Mouse (Mus musculus): ENCODE measurements around the gene Aarsd1.
"Not testable (repeated sequence)": the region's sequence is repeated elsewhere in the genome, so short reads cannot be mapped to it uniquely, and the experiment has no call there.

Aarsd1 gene

DNA sequence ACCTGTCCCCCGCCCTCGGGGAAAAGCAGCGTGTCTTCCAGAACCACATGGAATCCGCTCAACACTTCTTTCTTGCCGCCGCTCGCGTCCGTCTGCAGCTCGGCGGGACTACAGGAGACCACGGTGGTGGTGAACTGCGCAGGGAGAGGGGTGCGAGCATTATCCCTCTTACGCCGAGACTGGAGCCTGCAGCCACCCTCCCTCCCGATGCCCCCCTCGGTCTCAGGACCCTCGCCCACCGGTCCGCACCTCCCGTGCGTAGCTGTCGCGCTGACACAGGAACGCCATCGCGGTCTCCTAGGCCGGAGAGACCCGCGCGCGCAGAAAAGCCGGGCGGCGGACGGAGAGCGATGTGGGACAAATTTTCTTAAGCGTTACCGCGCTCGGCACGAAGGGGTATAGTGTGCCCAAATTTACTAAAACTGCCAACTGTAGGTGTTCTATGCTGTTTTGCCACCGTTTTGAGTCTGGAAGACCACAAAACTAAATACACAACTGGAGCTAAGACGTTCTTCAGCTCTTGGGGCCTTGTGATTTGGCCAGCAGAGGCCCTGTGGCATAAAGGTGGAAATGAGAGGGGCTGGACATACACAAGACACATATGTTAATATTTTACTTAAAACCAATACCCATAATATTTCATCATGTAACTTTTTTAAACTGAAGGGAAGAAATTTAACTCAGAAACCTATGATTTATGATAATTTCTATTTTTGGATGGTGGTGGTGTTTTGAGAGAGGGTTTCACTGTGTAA is at the start of gene Aarsd1:
Aarsd1 (minus strand) TSS at position 515 of the 755 bp plus-strand sequence.
- peak; percentile 72 to 89 for DNase-seq

DNA sequence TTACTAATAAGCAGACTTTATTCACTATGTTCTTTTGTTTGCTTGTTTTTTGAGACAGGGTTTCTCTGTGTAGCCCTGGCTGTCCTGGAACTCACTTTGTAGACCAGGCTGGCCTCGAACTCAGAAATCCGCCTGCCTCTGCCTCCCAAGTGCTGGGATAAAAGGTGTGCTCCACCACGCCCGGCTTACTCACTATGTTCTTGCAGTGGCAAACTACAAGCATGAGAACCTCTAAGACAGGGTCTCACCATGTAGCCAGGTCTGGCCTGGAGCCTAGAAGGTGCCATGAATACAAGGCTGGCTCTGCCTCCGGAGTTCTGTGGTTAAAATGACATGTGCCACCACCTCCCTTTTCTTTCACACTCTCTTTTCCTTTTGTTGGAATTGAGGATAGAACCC is 49.1 kb upstream of the Aarsd1 start:
- DNase-seq = not testable (repeated sequence)

DNA sequence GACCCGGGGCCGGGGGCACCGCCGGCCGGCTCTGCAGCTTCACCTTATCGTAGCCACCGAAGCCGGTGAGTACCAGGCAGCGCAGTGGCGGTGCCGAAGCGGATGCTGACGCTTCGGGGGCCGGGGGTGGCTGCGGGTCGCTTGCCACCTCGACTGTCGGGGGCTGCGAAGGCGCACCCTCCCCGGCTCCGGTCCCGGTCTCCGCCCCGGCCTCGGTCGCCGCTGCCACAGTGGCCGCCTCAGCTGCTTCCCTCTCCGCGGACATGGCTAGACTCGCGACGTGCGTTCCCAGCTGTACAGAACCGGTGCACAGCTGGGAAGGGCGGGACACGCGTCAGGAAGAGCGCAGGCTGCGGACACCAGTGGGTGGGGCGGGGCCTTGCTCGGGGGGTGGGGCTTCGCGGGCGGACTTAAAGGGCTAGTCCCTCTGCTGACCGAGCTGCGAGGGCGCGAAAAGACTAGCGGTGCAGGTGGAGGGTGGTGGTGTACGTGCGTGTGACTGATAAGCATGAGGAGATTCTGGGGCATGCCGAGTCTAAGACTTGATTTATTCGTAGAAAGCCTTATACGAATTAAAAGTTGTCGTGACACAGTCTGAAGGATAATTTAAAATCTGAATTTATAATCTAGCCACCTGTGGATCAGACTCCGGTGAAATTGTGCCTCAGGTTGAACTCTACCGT is 48.6 kb upstream of the Aarsd1 start, which contains the start of gene Vat1:
Vat1 (minus strand) TSS at position 362 of the 683 bp plus-strand sequence.
- DNase-seq = peak; percentile 55 to 67

DNA sequence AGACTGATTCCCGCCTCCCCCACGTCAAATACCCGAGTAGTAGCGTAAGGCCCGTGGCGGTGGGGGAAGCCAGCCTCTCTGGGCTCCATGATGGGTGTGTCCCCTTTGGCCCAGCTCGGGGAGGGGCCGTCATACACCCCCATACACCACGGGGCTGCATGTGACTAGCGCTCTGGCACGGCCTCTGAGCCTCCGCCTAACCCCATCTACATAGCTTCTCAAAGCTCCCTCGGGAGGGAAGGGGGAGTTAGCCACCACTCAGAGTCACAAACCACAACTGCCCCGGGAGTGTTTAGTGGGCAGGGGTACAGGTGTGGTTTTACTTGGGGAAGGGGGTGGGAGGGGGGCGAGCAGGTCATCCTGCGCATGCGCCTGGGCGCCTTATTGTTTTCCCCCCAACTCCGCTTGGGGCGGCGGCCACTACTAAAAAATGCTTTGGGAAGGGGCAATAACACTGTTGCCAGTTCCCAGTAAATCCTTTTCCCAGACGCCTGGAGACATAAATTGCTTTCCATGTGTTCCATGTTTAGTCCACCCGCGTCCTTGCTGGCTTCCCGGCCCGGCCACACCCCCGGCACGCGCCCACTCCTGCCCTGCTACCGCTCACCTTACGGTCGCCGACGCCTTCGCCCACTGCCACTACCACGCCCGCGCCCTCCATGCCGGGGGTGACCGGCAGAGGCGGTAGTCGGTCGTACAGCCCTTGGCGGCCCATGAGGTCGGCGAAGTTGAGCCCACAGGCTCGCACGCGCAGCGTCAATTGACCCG is 47.9 kb upstream of the Aarsd1 start:
- peak; percentile 20 to 40 for DNase-seq

- no peak for DNase-seq
Observed at GRCm38 (mm10) chr11:101464211-101465100, 47.0 kb upstream of the Aarsd1 start, which contains the start of gene Rnd2. TSS of gene Rnd2 (plus strand) at chr11:101464999.

DNA sequence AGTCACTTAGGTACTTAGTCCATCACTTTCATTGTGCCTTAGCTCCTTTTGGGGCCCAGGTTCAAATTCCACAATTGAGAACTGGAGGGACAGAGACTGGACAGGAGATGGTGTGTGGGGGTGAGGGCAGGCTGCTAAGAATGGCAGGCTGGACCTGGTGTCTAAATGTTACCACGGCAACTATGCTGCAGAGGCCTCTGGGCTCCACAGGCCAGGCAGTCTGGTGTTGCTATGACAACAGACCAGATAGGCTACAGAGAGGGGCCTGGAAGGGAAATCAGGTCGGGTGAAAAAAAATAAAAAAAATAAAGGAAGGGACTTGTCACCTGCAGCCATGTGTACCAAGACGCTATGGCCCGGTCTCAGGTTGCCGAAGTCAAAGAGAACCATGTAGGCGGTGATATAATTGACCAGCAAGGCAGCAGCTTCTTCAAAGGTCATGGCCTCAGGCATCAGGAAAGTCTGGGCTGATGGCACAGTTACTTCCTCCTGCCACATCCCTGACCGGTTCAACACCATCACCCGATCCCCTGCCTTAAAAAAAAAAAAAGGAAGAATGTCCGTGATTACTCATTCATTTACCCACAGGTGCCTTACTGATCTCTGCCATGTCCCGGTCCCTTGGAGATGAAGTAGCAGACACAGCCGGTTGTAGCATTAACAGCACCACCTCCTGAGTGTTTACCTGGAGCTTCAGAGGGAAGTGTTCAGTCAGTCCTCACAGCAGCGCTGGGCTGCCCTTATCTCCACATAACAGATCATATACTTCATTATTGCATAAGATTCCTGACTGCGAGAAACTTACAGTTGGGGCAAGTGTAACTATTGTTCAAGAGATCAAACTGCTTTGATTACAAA is 45.4 kb upstream of the Aarsd1 start:
- no peak for DNase-seq

DNA sequence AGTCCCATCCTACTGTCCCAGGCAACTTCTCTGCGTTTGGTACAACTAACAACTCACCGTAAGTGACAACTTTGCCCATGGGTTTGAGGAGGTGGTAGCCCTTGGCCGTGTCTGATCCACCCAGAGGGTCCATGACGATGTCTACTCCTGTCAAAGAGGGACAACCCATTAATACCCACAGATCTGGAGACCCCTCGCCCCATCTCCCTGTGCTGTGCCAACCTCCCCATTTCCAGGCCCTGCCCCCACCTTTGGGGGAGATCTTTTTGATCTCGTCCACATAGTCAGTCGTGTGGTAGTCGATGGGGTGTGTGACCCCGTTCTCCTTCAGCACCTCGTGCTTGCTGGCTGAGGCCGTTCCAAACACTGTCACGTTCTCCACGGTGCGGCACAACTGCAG is 44.7 kb upstream of the Aarsd1 start:
- no peak for DNase-seq

DNA sequence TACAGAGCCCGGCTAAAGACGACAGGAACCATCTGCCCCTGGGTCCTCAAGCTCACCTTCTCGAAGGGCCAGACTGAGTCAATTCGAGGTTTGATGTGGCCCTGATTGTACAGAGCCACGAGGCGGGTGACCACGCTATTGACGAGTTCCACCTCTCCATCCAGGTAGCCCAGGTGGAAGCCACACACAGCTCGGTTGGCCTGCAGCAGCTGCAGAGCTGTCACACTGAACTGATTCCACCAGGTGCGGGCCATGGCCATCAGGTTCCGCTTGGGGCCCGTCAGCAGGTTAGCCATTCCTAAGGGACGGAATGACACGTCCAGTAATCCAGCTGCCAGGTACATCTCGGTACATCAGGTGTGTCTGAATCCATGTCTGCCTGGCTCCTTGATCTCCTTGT is 42.9 kb upstream of the Aarsd1 start:
- DNase-seq = no peak

DNA sequence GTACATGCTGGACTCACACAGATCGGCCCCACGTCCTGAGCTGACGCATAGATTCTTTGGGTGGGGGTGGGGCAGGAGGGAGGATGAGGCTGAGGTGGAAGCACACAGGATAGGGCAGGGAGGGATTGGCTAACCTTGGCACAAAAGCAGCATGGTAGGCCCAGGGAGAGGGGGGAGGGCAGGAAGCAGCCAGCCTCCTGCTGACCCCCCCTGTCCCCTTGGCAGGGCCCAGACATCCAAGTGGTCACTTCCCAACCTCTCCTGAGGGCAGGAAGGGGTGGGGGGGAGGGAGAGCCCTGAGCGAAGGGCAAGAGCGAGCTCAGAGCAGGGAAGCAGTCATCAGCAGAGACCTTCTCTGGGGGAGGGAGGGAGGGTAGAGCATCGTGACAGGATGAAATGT is 42.3 kb upstream of the Aarsd1 start:
- no peak for DNase-seq

- no peak for DNase-seq
Observed at GRCm38 (mm10) chr11:101458217-101458616, 40.8 kb upstream of the Aarsd1 start.

DNA sequence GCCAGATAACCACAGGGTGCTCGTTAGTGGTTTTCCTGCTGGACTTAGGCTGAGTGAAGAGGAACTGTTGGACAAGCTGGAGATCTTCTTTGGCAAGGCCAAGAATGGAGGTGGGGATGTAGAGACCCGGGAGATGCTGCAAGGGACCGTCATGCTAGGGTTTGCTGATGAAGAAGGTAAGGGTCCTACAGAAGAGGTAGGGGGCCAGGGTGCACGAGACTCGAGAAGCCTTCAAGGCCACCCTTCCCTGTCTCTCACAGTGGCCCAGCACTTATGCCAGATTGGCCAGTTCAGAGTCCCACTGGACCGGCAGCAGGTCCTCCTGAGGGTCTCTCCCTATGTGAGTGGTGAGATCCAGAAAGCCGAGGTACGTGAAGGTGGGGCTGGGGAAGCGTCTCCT is 40.2 kb upstream of the Aarsd1 start:
- DNase-seq = no peak

GRCm38 (mm10) chr11:101455627-101456026 is 38.2 kb upstream of the Aarsd1 start:
- no peak for DNase-seq

DNA sequence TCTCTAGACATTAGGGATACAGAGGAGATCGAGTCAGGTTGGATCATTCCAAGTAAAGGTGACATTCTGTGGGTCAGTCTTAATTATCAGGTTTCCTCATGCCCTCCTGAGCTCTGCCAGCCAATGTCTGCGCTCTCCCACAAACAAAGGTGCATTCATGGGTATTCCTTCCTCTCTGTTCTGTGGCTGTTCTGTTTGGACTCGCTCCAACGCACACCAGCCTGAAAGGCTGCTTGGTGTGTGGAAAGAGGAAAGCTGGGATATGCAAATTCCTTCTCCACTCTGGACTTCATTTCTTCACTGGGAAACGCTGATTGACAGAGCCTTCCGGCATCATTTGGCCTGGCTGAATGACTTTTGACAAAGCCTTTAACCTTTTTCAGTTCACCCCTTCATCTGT is 37.3 kb upstream of the Aarsd1 start:
- DNase-seq = no peak

DNA sequence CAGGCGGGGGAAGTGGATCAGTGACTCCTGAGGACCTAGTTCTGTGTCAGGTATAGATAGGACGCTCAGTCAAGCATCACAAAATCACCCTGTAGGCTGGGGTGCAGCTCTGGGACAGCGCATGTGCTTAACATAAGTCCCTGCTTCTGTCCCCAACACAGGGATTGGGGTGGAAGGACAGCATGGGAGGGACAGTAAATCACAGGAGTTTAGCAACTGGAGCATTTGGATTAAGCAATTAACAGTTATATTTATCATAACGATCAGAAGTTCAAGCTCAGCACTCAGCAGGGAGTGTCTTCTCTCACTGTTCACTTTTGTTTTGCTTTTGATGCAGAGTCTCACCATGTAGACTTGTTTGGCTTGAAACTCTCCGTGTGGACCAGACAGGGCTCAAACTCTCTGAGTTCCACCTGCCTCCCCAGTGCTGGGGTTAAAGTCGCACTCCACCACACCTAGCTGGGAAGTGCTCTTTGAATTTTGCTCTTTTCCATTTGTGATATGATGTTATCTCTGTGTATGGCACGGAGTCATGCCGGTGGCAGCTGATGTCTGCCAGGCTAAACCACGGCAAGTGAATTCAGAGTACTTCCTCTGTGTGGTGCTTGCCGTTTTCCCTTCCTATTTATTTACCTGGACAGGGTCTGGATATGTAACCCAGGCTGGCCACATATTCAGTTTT is 34.8 kb upstream of the Aarsd1 start:
- no peak for DNase-seq

GRCm38 (mm10) chr11:101451536-101451935 is 34.1 kb upstream of the Aarsd1 start:
- no peak for DNase-seq

- DNase-seq = no peak
Observed at GRCm38 (mm10) chr11:101450394-101450793, 33.0 kb upstream of the Aarsd1 start.

DNA sequence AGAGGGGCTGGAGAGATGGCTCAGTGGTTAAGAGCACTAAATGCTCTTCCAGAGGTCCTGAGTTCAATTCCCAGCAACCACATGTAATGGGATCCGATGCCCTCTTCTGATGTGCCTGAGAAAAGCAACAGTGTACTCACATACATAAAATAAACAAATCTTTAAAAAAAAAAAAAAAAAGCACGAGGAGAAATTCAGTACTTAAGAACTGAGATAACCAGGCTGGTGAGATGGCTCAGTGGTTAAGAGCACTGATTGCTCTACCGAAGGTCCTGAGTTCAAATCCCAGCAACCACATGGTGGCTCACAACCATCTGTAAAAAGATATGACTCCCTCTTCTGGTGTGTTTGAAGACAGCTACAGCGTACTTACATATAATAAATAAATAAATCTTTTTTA is 32.2 kb upstream of the Aarsd1 start:
- DNase-seq = not testable (repeated sequence)

DNA sequence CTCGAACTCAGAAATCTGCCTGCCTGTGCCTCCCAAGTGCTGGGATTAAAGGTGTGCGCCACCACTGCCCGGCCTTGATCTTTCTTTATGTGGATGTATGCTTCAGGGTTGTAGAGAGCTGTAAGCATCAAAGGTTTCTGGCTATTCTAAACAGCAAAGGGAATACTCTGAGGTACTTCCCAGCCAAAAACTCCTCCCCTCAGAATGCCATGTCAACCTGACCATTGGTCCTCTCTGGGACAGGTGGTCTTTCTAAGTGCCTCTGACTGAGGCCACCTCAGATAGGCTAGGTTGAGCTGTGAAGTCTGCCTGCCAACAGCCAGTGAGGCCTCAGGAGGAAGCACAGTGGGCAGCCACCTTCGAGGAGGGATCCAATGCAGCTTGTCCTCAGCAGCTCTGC is 31.5 kb upstream of the Aarsd1 start:
- DNase-seq = peak in 1 of 2 experiments; percentile 16

DNA sequence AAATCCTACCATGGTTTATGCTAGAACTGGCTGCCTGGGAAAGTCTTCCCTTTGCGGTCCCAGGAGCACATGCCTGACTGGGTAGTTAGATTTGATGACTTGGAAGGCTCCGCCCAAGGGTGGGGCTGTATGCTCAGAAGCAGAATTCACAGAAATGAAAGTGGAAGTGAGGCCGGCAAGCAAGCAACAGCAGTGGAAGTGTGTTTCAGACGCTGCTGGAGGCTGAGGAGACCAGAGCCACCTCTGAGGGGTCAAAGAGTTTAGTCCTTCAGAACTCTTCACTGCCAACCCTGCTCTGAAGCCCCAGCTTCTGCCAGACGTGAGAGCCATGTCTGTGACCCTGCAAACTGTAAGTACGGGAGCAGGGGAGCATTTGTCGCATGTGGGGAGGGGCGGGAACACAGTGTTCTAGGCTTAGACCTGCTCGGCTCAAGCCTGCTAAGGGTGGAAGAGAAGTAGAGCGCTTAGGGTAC is 30.9 kb upstream of the Aarsd1 start, which contains the start of gene Ifi35:
Ifi35 (plus strand) TSS at position 134 of the 473 bp plus-strand sequence.
- DNase-seq = peak; percentile 59 to 74

DNA sequence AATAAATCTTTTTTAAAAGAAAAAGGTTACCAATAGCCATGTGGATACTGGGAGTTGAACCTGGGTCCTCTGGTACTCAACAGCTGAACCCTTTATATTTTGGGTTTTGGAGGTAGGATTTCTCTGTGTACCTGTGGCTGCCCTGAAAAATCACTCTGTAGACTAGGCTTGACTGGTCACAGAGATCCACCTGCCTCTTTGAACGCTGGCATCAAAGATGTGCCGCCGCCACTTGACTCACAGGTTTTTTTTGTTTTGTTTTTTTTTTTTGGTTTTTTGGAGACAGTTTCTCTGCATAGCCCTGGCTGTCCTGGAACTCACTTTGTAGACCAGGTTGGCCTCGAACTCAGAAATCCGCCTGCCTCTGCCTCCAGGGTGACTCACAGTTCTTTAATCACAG is 30.4 kb upstream of the Aarsd1 start:
- no peak for DNase-seq

All from spleen, adult 18-20 months (tissue).